ENCODE assay signal across 14 mouse cellular contexts in the genomic region with DNA sequence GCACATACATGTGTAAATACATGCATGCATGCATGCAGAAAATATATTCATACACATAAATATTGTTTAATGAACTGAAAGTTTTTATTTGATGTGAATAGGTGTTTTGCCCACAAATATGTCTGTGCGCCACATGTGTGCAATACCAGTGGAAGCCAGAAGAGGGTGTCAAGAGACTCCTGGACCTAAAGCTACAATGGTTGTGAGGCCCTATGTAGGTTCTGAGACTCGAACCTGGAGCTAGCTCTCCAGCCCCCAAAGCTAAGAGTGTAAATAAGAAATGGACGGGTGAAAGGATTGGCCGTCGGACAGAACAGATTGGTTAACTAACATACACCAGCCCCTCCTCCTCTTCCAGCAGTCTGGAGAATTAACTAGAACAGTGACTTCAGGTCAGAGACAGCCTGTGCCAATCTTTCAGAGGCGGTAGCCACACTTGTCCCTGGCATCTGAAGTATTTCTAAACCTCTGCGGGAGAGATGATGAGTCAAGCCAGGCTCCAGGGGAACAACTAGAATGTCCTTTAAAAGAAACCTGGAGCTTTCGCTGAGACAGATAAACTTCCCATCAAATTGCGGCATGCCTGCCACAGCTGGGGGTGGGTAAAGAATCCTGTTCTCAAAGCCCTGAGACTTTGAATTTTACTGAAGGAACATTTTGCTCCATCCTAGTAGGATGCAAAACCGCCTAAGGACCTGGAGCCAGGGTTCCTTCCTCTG. TPM values are rescaled to one million over a fixed set of nuclear protein-coding genes. Genes with fewer than 3 reads are reported as not detected.
A peak's percentile ranks its signal among the peaks of the same experiment; 100 is the strongest.
DNase-seq lines count a peak whose midpoint lies in the region; ATAC-seq and TF ChIP-seq lines count a peak whose summit lies in the region.
"Had no signal": no experiment of that assay in that cellular context is flagged by ENCODE, and none has a peak within 500 bp of the region (broad histone marks: within the 10 kb centered on the region; RNA-seq: fewer than 3 reads in every experiment).

No protein-coding gene starts in this region.

- DNase-seq in forebrain, postnatal 0 days = no peak
- no peak for DNase-seq in lung, embryonic 14.5 days
- DNase-seq in lung, adult 18-20 months = no peak
- DNase-seq in c-Kit-positive CD71-positive TER-119-negative erythroid progenitor cells, embryonic 14.5 days (ENCODE audit: low read depth) = peak; percentile 36
- DNase-seq in adrenal gland, postnatal 36 days = no peak
- no peak for DNase-seq in heart, adult 11 months
- DNase-seq: adrenal gland, postnatal 10 days; cerebellum, adult 8-10 months; gastrocnemius, postnatal 14 days; heart, postnatal 14 days had no signal

- H3K4me2 ChIP-seq in forebrain, postnatal 0 days (ENCODE audit: low read depth) = no peak overlapping the region
- no peak overlapping the region for H3K4me2 ChIP-seq in forebrain, embryonic 15.5 days (replicated peaks)
- H3K4me2 ChIP-seq in lung, embryonic 14.5 days = no peak overlapping the region

- H3K36me3 ChIP-seq in forebrain, postnatal 0 days (ENCODE audit: insufficient read depth) = no peaks in the 10 kb centered on the region
- no peaks in the 10 kb centered on the region for H3K36me3 ChIP-seq in forebrain, embryonic 15.5 days
- no peaks in the 10 kb centered on the region for H3K36me3 ChIP-seq in lung, embryonic 14.5 days (ENCODE audit: insufficient read depth)
- no peaks in the 10 kb centered on the region for H3K36me3 ChIP-seq in E14TG2a.4 (ENCODE audit: insufficient read depth, low read length)

- H3K4me1 ChIP-seq in forebrain, postnatal 0 days (ENCODE audit: insufficient read depth) = no peaks in the 10 kb centered on the region
- H3K4me1 ChIP-seq in forebrain, embryonic 15.5 days = peaks cover 15% of the 10 kb centered on the region
- H3K4me1 ChIP-seq in lung, embryonic 14.5 days (ENCODE audit: insufficient read depth) = no peaks in the 10 kb centered on the region
- H3K4me1 ChIP-seq in E14TG2a.4 (replicated peaks; ENCODE audit: low read depth, low read length) = peaks cover 49% of the 10 kb centered on the region

- no peak overlapping the region for H3K9ac ChIP-seq in forebrain, postnatal 0 days
- H3K9ac ChIP-seq in forebrain, embryonic 15.5 days (replicated peaks) = no peak overlapping the region
- H3K9ac ChIP-seq in lung, embryonic 14.5 days = no peak overlapping the region

- H3K27ac ChIP-seq in forebrain, postnatal 0 days (ENCODE audit: low read depth, low read length) = no peak overlapping the region
- no peak overlapping the region for H3K27ac ChIP-seq in forebrain, embryonic 15.5 days (replicated peaks)
- no peak overlapping the region for H3K27ac ChIP-seq in lung, embryonic 14.5 days (ENCODE audit: low read depth)

- no peaks in the 10 kb centered on the region for H3K27me3 ChIP-seq in forebrain, postnatal 0 days (ENCODE audit: insufficient read depth, low read length)
- no peaks in the 10 kb centered on the region for H3K27me3 ChIP-seq in forebrain, embryonic 15.5 days
- no peaks in the 10 kb centered on the region for H3K27me3 ChIP-seq in lung, embryonic 14.5 days (ENCODE audit: insufficient read depth, low read length)
- H3K27me3 ChIP-seq in E14TG2a.4 (ENCODE audit: insufficient read depth, low read length) = no peaks in the 10 kb centered on the region; the same call in 1 of the 2 replicates

- H3K4me3 ChIP-seq in forebrain, postnatal 0 days (ENCODE audit: low read depth, low read length) = no peak overlapping the region
- no peak overlapping the region for H3K4me3 ChIP-seq in forebrain, embryonic 15.5 days
- H3K4me3 ChIP-seq in lung, embryonic 14.5 days (ENCODE audit: low read depth, low read length) = no peak overlapping the region
- H3K4me3 ChIP-seq in E14TG2a.4 (replicated peaks; ENCODE audit: low read length) = no peak overlapping the region; the same call in 1 of the 2 replicates

- H3K9me3 ChIP-seq in forebrain, postnatal 0 days (ENCODE audit: low read length) = no peaks in the 10 kb centered on the region
- no peaks in the 10 kb centered on the region for H3K9me3 ChIP-seq in forebrain, embryonic 15.5 days
- no peaks in the 10 kb centered on the region for H3K9me3 ChIP-seq in lung, embryonic 14.5 days (ENCODE audit: low read depth, low read length)
- no peaks in the 10 kb centered on the region for H3K9me3 ChIP-seq in E14TG2a.4 (ENCODE audit: low read length)

- 85% methylated on average over 10 of the region's 10 CpGs for WGBS in forebrain, postnatal 0 days
- 89% methylated on average over 10 of the region's 10 CpGs for WGBS in forebrain, embryonic 15.5 days
- 79% methylated on average over 10 of the region's 10 CpGs for WGBS in lung, embryonic 14.5 days

- peak; percentile 43 for TF ChIP-seq CTCF in forebrain, postnatal 0 days (IDR thresholded peaks at IDR 0.05; ENCODE audit: low read depth)
- TF ChIP-seq CTCF in lung, embryonic 14.5 days (IDR thresholded peaks at IDR 0.05; ENCODE audit: low read depth) = peak; percentile 45
- peak; percentile 89 for TF ChIP-seq CTCF in E14TG2a.4 (conservative IDR thresholded peaks at IDR 0.05; ENCODE audit: low read length)

- no peak for ATAC-seq in forebrain, postnatal 0 days
- no peak for ATAC-seq in forebrain, embryonic 15.5 days (replicated peaks)
- no peak for ATAC-seq in lung, embryonic 14.5 days (ENCODE audit: insufficient read depth)

RNA-seq across cellular contexts. Expression of gene Gm19935, which starts 3.4 kb away (rescaled TPM):
- total RNA-seq in forebrain, postnatal 0 days (2014; rRNA removed) = 2.5 and 5.0 TPM in 2 replicates
- 2.9 and 4.6 TPM in 2 replicates for polyA plus RNA-seq in forebrain, postnatal 0 days (2015; fragmentation: Nextera tagmentation; extraction: Ambion mirVana)
- 0.19 and 1.1 TPM in 2 replicates for polyA plus RNA-seq in forebrain, embryonic 15.5 days (2015; fragmentation: Nextera tagmentation; extraction: Ambion mirVana)
- not detected in 2 replicates for polyA plus RNA-seq in lung, embryonic 14.5 days (2014; fragmentation: Nextera tagmentation; extraction: Ambion mirVana)
- not detected for total RNA-seq in adrenal gland, postnatal 36 days (2021)
- total RNA-seq: adrenal gland, postnatal 10 days; gastrocnemius, postnatal 14 days had no signal
- polyA plus RNA-seq: kidney, embryonic 16.5 days; liver, embryonic 16.5 days had no signal

RNA-seq across cellular contexts. Expression of gene Chd9, which starts 14.4 kb away (rescaled TPM):
- total RNA-seq in forebrain, postnatal 0 days (2014; rRNA removed) = 49.5 and 74.5 TPM in 2 replicates
- polyA plus RNA-seq in forebrain, postnatal 0 days (2015; fragmentation: Nextera tagmentation; extraction: Ambion mirVana) = 48.4 and 73.6 TPM in 2 replicates
- 91.0 and 102 TPM in 2 replicates for polyA plus RNA-seq in forebrain, embryonic 15.5 days (2015; fragmentation: Nextera tagmentation; extraction: Ambion mirVana)
- 72.5 and 75.0 TPM in 2 replicates for polyA plus RNA-seq in lung, embryonic 14.5 days (2014; fragmentation: Nextera tagmentation; extraction: Ambion mirVana)
- 10 to 100 TPM; 68.7 to 93.5 TPM for total RNA-seq in adrenal gland, postnatal 36 days (2021)
